Mouse (Mus musculus): ENCODE results near the gene Mtfp1. TPM values are rescaled to one million over a fixed set of nuclear protein-coding genes. Genes with fewer than 3 reads are reported as not detected.

Gene Mtfp1
- polyA plus RNA-seq, 1 experiment: 0.49 TPM

- TF ChIP-seq CTCF (IDR thresholded peaks at IDR 0.05; ENCODE audit: borderline replicate concordance, insufficient read depth, low read length): no peak
- TF ChIP-seq POLR2A (IDR thresholded peaks at IDR 0.05; ENCODE audit: low read depth, low read length): no peak
- no peak overlapping the region for H3K4me3 ChIP-seq (ENCODE audit: insufficient read depth, low read length)
- H3K4me1 ChIP-seq (ENCODE audit: control insufficient read depth, insufficient read depth, low read length): no peaks in the 10 kb centered on the region
- H3K27ac ChIP-seq (ENCODE audit: insufficient read depth, low read length): no peak overlapping the region
These were observed 8.0 kb downstream of the Mtfp1 start for GRCm38 (mm10) chr11:4087267-4087666.

GRCm38 (mm10) chr11:4086246-4086645 is 9.0 kb downstream of the Mtfp1 start:
- Histone ChIP-seq H3K4me3 (ENCODE audit: insufficient read depth, low read length) (no peak overlapping the region), H3K27ac (ENCODE audit: insufficient read depth, low read length) (no peak overlapping the region), H3K4me1 (ENCODE audit: control insufficient read depth, insufficient read depth, low read length) (no peaks in the 10 kb centered on the region)
- no peak for TF ChIP-seq CTCF (IDR thresholded peaks at IDR 0.05; ENCODE audit: borderline replicate concordance, insufficient read depth, low read length)

- Histone ChIP-seq H3K4me3 (ENCODE audit: insufficient read depth, low read length) (no peak overlapping the region), H3K27ac (ENCODE audit: insufficient read depth, low read length) (no peak overlapping the region)
- TF ChIP-seq POLR2A (IDR thresholded peaks at IDR 0.05; ENCODE audit: low read depth, low read length): no peak
- peak; percentile 30; the same call in 1 of the 2 replicates for TF ChIP-seq CTCF (IDR thresholded peaks at IDR 0.05; ENCODE audit: borderline replicate concordance, insufficient read depth, low read length)
These were observed 11.7 kb downstream of the Mtfp1 start for GRCm38 (mm10) chr11:4083316-4084078.

GRCm38 (mm10) chr11:4080219-4080618 is 15.0 kb downstream of the Mtfp1 start:
- Histone ChIP-seq H3K27ac (ENCODE audit: insufficient read depth, low read length) (no peak overlapping the region), H3K4me1 (ENCODE audit: control insufficient read depth, insufficient read depth, low read length) (no peaks in the 10 kb centered on the region), H3K4me3 (ENCODE audit: insufficient read depth, low read length) (no peak overlapping the region)
- TF ChIP-seq CTCF (IDR thresholded peaks at IDR 0.05; ENCODE audit: borderline replicate concordance, insufficient read depth, low read length) (peak; percentile 81), POLR2A (IDR thresholded peaks at IDR 0.05; ENCODE audit: low read depth, low read length) (no peak)

More at GRCm38 (mm10) chr11:4083316-4084078, 11.7 kb downstream of the Mtfp1 start:
- H3K4me1 ChIP-seq (ENCODE audit: control insufficient read depth, insufficient read depth, low read length): no peaks in the 10 kb centered on the region

- Histone ChIP-seq H3K27ac (ENCODE audit: insufficient read depth, low read length) (no peak overlapping the region), H3K4me1 (ENCODE audit: control insufficient read depth, insufficient read depth, low read length) (no peaks in the 10 kb centered on the region), H3K4me3 (ENCODE audit: insufficient read depth, low read length) (no peak overlapping the region)
- no peak for TF ChIP-seq CTCF (IDR thresholded peaks at IDR 0.05; ENCODE audit: borderline replicate concordance, insufficient read depth, low read length)
- no peak for TF ChIP-seq POLR2A (IDR thresholded peaks at IDR 0.05; ENCODE audit: low read depth, low read length)
These were observed 16.8 kb downstream of the Mtfp1 start for GRCm38 (mm10) chr11:4078267-4078933.

GRCm38 (mm10) chr11:4076633-4077032 is 18.6 kb downstream of the Mtfp1 start:
- Histone ChIP-seq H3K27ac (ENCODE audit: insufficient read depth, low read length) (no peak overlapping the region), H3K4me1 (ENCODE audit: control insufficient read depth, insufficient read depth, low read length) (no peaks in the 10 kb centered on the region), H3K4me3 (ENCODE audit: insufficient read depth, low read length) (no peak overlapping the region)
- TF ChIP-seq POLR2A (IDR thresholded peaks at IDR 0.05; ENCODE audit: low read depth, low read length): no peak
- TF ChIP-seq CTCF (IDR thresholded peaks at IDR 0.05; ENCODE audit: borderline replicate concordance, insufficient read depth, low read length): no peak

GRCm38 (mm10) chr11:4069664-4070063 is 25.6 kb downstream of the Mtfp1 start:
- TF ChIP-seq CTCF (IDR thresholded peaks at IDR 0.05; ENCODE audit: borderline replicate concordance, insufficient read depth, low read length) (no peak), POLR2A (IDR thresholded peaks at IDR 0.05; ENCODE audit: low read depth, low read length) (no peak)
- Histone ChIP-seq H3K4me1 (ENCODE audit: control insufficient read depth, insufficient read depth, low read length) (no peaks in the 10 kb centered on the region), H3K4me3 (ENCODE audit: insufficient read depth, low read length) (no peak overlapping the region)

GRCm38 (mm10) chr11:4064627-4065122 is 30.6 kb downstream of the Mtfp1 start, which contains the start of gene Sec14l3:
Gene Sec14l3 (plus strand): TSS chr11:4064841.
- Histone ChIP-seq H3K4me1 (ENCODE audit: control insufficient read depth, insufficient read depth, low read length) (no peaks in the 10 kb centered on the region), H3K4me3 (ENCODE audit: insufficient read depth, low read length) (no peak within 1 kb of the TSS), H3K27ac (ENCODE audit: insufficient read depth, low read length) (no peak within 1 kb of the TSS)
- TF ChIP-seq CTCF (IDR thresholded peaks at IDR 0.05; ENCODE audit: borderline replicate concordance, insufficient read depth, low read length): no peak
- TF ChIP-seq POLR2A (IDR thresholded peaks at IDR 0.05; ENCODE audit: low read depth, low read length): no peak

More at GRCm38 (mm10) chr11:4069664-4070063, 25.6 kb downstream of the Mtfp1 start:
- no peak overlapping the region for H3K27ac ChIP-seq (ENCODE audit: insufficient read depth, low read length)

- TF ChIP-seq CTCF (IDR thresholded peaks at IDR 0.05; ENCODE audit: borderline replicate concordance, insufficient read depth, low read length) (no peak), POLR2A (IDR thresholded peaks at IDR 0.05; ENCODE audit: low read depth, low read length) (no peak)
- no peak overlapping the region for H3K27ac ChIP-seq (ENCODE audit: insufficient read depth, low read length)
- H3K4me3 ChIP-seq (ENCODE audit: insufficient read depth, low read length): no peak overlapping the region
- H3K4me1 ChIP-seq (ENCODE audit: control insufficient read depth, insufficient read depth, low read length): no peaks in the 10 kb centered on the region
These were observed 32.3 kb downstream of the Mtfp1 start for GRCm38 (mm10) chr11:4062981-4063380.

- no peaks in the 10 kb centered on the region for H3K4me1 ChIP-seq (ENCODE audit: control insufficient read depth, insufficient read depth, low read length)
- no peak overlapping the region for H3K4me3 ChIP-seq (ENCODE audit: insufficient read depth, low read length)
- TF ChIP-seq CTCF (IDR thresholded peaks at IDR 0.05; ENCODE audit: borderline replicate concordance, insufficient read depth, low read length) (no peak), POLR2A (IDR thresholded peaks at IDR 0.05; ENCODE audit: low read depth, low read length) (no peak)
- no peak overlapping the region for H3K27ac ChIP-seq (ENCODE audit: insufficient read depth, low read length)
These were observed 32.7 kb downstream of the Mtfp1 start for GRCm38 (mm10) chr11:4062523-4062922.
